Mouse (Mus musculus): ENCODE results near the gene Ltbp2.

The Ltbp2 gene

DNA sequence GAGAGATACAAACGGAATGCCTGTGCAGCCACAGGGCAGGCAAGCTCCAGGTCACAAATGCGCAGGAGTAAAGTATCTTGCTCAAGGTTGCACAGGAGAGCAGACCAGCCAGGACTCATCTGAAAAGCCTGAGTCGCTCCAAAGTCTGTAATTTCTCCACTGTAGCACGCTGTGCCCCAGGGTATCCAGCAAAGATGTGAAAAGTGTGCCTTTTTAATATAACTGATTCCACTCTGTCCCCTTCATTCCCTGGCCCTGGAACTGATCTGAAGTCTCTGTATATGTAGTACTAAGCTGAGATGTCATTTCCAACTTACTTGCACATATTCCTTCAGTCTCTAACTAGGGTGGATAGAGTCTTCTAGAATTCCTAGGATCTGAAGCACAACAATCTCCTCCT, 6.5 kb upstream of the Ltbp2 start:
- in situ Hi-C loops (cut with MboI; ENCODE audit: unreplicated experiment in 2 of 2), result loop anchor here in 1 of 2 experiments (5.0 kb wide), 1 partner anchor 235 kb away; no protein-coding TSS in a partner anchor

DNA sequence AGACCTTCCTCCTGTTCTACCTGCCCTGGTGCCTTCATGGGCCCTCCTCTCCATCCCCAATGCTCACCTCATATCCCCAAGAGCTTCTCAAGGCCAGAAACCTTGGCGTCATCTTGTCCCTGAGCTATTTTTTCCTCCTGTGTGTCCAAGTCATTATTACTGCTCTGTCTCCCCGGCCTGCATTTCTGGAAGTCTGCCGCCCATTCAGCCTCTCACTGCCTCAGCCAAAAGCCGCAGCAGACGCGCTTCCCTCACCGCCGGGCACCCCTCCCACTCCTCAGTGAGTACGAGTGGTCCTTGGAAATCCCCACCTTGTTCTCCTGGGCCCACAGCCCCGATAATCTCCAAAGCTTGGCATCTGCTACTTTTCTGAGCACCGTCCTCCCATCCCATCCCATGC, 3.8 kb upstream of the Ltbp2 start:
- in situ Hi-C loops (cut with MboI; ENCODE audit: unreplicated experiment in 2 of 2), result loop anchor here in 1 of 2 experiments (5.0 kb wide), 1 partner anchor 233 kb away; no protein-coding TSS in a partner anchor

DNA sequence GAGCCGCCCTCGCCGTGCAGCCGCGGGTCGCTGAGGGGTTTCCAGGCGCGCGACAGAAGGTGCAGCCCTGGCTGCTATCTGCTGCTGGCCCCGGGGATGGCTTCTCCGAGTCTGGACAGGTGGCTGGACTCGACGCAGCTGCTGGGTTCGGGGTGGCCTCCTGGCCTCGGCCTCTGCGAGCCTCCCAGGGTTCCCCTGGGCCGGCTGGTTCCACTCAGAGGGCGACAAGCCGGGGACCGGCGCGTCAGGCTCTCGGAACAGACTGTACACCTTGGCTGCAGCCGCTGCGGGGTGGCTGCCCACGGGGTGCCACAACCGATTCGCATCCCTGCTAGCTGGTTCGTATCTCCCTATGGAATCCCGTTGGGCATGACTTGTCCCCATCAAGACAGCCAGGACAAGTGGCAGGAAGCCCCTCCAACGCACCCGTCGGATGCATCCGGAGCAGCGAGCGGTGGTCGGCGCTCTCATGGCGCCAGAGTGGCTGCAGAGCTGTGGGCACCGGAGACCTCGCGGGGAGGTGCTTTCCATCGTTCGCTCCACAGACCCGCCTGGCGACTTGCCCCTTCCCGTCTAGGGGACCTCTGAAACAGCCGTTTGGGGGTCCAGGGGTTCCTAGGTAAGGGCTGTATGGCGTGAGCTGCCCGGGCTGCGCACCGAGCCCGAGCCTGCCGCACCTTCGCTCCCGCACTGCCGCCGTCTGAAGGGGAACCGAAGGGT, 411 bp downstream of the Ltbp2 start:
- in situ Hi-C loops (cut with MboI; ENCODE audit: unreplicated experiment in 2 of 2), result loop anchor here in 1 of 2 experiments (5.0 to 10.0 kb wide), 3 partner anchors 91 to 219 kb away; no protein-coding TSS in a partner anchor

DNA sequence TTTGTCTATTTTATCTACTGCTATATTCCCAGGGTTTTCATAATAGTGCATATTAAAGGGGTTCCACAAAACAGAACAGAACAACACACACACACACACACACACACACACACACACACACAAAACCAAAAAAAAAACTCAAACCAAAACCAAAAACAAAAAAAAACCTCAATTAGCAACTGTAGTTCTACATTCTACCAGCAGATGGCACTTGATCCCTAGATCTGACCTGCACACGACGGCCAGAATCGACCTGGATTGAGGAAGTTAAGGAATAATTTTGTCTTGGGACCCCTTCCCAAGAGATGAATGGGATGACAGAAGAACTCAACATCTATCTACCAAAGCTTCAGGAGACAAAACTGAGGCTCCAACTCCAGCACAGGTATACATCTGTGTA, 2.9 kb downstream of the Ltbp2 start:
- in situ Hi-C loops (cut with MboI; ENCODE audit: unreplicated experiment in 2 of 2), result loop anchor here (5.0 to 10.0 kb wide), 3 partner anchors 86 to 159 kb away; no protein-coding TSS in a partner anchor

DNA sequence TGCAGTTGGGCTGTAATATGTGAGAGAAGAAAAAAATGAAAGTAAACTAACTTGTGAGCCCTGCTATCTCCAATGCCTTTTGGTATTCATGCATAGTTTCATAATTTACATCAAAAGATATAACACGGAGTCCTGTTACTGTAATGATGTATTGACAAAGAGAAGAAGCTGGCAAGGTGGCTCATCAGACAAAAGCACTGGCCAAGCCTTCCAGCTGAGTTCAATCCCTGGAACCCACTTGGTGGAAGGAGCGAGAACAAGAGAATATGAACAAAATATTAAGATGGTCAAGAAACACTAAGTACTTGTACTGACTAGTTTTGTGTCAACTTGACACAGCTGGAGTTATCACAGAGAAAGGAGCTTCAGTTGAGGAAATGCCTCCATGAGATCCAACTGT, 4.0 kb downstream of the Ltbp2 start:
- in situ Hi-C loops (cut with MboI; ENCODE audit: unreplicated experiment in 2 of 2), result loop anchor here (5.0 to 10.0 kb wide), 3 partner anchors 85 to 160 kb away; no protein-coding TSS in a partner anchor

DNA sequence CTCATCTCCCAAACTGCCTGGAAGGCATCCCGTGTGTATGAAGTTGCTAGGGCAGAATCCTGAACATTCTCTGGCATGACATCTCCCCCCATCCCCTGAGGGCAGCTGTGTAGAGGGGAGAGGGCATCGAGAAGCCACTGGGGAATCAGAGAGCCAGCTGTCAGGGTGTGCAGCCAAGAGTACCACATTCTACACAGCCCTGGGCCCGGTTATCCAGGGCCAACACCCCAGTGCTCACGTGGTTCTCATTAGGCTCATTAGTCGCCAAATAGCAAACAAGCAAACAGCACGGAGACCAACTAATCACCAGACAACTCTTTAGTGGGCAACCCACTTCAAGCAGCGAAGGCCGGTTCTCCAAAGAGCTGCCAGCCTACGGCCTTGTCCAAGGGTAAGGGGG, 10.9 kb downstream of the Ltbp2 start:
- in situ Hi-C loops (cut with MboI; ENCODE audit: unreplicated experiment in 2 of 2), result no loop called here

DNA sequence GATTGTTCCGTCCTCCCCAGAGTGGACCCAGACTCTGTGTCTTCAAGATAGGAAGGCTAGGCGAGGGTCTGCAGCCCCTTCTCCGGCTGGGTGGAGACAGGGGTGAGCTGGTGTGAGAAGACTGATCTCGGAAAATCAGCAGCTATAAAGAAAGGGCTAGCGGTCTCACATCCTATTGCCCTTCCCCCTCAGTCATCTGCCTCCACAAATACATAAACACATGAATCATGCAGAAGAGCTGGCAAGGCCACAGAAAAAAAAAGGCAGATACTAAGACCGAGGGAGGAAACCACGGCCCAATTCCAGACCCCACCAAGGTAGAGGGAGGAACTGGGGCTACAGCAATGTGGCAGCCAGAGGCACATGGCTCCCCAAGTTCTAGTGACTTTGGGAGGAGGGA, 11.5 kb downstream of the Ltbp2 start:
- in situ Hi-C loops (cut with MboI; ENCODE audit: unreplicated experiment in 2 of 2), result no loop called here

DNA sequence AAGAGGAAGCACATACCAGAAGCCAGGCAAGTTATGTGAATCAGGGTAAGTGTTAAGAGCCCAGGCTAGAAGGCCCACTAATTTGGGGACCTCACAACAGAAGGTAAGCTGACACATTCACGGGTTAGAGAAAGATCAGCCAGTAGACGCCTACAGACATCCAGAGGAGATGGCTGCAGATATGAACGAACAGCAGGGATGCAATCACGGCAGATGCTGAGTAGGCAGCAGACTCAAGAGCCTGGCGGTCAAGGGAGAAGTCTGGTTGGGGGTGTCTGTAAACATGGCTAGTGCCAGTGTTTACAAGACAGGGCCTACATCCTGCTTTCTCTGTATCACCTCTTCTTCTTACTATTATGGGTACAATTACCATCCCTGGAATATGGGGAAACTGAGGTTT, 13.1 kb downstream of the Ltbp2 start:
- in situ Hi-C loops (cut with MboI; ENCODE audit: unreplicated experiment in 2 of 2), result no loop called here

DNA sequence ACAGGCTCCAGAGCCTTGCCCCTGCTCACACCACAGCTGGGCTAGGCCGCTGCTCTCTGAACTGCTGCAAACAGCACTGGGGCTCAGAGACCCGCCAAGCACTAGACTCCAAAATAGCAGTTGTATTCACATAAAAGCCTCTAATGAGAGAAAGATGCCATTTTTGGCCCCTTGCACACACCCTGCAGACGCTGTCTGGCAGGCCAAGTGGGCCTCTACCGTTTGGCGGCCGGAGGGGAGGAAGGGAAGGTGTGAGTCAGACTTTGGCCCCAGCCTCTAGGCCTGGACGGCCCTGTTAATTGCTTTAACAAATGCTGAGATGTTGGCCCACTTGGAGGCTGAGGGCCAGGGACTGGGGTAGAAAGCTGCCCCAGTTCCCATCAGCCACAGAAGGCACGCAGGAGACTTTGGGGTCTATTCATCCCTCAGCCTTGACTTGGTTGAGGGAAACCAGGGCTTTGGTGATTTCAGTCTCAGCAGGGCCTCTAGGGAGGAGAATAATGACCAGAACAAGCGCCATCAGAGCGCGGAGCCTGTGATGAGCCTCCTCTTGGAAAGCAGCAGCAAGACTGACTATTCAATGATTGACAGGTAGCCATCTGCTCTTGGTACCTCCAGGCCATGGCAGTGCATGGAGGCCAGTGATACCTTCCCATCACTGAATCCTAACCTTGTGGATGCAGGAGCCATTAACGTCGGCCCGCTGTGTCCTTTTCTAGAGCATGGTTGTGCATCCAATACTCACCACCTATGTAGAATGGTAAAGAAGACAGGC, 14.0 kb downstream of the Ltbp2 start:
- in situ Hi-C loops (cut with MboI; ENCODE audit: unreplicated experiment in 2 of 2), result no loop called here

DNA sequence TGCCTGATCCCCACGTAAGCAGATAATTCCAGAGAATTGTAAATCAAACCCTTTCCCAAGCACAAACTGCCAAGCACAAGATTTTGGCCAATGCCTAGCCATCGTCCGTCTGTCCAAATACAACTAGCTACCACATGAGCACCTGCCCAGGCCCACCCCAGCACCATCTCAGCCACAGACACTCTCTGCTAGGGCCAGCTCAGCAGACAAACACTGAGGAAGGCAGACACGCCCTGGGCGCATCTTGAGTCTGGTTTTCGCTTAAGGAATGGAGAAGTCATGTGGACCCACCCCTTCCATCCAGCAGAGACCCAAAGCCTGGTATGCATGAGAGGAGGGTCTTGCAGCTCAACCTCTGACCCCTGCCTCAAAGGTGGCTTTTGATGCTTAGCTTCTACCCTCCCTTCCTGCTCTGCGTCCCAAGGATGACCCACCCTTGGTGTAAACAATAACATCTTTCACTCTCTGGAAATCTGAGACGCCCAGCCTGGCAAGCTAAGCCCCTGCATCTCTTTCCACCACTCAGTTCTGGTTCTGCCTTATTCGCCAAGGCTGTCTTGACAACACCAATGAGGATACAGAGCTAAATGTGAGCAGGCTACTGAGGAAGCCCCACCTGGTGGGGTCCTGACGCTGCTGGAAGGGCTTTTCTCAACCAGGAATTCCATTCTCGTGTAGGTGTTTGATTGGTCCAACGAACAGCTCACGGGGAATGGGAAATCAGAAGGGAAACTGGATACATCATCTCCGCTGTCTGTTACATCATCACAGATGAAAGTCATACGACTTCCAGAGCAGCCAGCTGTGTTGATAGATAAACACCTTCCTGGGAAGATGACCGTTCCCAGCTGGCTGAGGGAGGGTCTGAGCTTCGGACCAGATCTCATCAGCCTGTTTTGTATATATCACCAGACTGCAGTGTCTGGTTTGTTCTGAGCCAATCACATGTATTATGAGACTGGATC, 17.9 kb downstream of the Ltbp2 start:
- in situ Hi-C loops (cut with MboI; ENCODE audit: unreplicated experiment in 2 of 2), result no loop called here

DNA sequence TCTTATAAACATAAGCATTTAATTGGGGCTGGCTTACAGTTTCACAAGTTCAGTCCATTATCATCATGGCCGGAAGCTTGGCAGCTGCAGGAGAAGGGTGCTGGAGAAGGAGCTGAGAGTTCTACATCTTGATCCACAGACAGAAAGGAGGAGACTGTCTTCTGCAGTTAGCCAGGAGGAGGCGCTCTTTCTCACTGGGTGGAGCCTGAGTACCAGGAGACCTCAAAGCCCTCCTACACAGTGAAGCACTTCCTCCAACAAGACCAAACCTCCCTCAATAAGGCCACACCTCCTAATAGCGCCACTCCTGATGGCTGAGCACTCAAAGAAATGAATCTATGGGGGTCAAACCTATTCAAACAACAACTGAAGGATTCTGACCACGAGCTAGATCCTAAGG, 18.6 kb downstream of the Ltbp2 start:
- in situ Hi-C loops (cut with MboI; ENCODE audit: unreplicated experiment in 2 of 2), result no loop called here

DNA sequence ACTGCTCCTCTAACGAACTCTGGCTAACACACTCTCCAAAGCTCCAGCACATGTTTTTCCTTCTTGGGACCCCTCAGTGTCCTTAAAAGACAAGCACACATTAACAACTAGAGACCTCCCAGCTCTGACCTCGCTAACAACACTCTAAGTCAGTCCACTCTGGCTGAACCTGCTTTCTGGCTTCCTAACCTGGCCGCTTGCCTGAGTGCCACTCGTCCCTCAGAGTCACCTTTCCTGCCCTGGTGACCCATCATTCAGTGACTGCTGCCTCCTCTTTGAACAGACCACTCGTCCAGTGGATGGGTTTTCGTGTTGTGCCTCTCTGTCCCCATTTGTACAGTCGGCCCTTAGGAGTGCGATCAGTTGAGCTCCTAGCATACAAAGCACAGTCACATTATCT, 19.8 kb downstream of the Ltbp2 start:
- in situ Hi-C loops (cut with MboI; ENCODE audit: unreplicated experiment in 2 of 2), result no loop called here

DNA sequence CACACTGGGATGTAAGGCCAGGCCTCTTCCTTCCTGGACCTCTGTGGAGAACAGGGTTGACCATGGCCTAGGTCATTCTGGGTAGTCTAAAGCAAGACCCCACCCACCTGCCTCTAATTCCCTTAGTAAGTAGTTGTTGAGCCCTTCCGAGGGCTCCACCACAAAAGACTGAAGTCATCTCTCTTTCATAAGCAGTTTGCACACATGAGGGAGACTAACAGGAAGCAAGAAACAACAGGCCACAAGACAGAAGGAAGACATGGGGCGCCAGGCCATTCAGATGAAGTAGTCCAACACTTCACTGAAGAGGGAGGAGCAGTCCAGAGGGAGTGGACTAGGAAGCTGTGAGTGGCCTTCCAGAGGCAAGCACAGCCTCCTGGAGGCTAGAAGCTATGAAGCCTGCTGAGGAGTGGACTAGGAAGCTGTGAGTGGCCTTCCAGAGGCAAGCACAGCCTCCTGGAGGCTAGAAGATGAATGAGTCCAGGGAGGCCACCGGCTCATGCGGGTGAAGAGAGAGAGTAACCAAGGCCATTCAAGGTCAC, 21.2 kb downstream of the Ltbp2 start:
- in situ Hi-C loops (cut with MboI; ENCODE audit: unreplicated experiment in 2 of 2), result no loop called here

DNA sequence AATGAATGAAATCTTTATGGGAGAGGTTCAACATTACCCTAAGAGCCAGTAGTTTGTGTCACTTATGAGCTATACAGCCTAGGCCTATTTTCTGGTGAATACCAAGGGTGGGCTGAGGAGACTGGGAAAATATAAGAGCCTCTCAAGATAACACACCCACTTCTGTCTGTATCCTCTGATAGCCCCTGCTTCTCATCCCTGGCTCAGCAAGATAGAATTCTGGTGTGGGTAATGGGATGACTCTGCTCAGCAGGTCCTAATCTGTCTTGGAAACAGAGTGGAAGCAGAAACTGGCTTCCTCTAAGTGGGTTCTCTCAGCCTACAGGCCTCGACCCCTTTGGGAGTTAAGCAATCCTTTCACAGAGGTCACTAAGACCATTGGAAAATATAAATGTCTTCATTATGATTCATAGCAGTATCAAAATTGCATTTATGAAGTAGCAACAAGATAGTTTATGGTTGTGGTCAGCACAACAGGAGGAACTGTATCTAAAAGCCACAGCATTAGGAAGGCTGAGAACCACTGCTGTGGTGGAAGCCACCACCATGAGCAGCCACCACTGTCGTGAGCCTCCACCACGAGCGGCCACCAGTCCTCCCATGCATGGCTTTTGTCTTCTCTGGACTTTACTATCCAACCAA, 21.8 kb downstream of the Ltbp2 start:
- in situ Hi-C loops (cut with MboI; ENCODE audit: unreplicated experiment in 2 of 2), result no loop called here

DNA sequence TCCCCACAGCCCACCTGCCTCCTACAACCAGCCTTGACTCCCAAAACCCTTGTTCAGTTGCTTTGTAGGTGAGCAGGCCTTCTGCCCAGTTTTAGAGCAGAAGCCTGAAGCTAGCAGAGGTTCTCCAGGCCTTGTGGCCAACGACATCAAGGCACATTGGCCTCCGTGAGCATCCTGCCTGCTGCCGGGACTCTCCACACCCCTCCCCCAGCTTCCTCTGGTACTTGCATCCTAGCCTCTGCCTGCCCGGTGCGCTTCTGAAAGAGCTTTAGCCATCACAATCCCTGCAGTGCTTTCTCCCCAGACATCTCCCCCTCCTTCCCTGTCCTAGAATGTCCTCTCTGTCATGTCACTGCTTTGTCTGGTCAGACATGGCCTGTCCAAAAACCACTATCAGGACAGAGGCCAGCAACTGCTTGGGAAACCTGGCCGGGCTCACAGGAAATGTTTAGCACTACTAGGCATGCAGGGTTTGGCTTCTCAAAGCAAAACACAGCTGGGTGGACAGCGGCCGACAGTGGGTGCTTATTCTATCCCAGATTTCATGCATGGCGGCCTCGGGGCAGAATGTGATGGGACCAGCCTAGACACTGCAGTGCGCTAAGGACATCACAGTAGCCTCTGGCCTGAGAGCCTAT, 24.8 kb downstream of the Ltbp2 start:
- in situ Hi-C loops (cut with MboI; ENCODE audit: unreplicated experiment in 2 of 2), result no loop called here

DNA sequence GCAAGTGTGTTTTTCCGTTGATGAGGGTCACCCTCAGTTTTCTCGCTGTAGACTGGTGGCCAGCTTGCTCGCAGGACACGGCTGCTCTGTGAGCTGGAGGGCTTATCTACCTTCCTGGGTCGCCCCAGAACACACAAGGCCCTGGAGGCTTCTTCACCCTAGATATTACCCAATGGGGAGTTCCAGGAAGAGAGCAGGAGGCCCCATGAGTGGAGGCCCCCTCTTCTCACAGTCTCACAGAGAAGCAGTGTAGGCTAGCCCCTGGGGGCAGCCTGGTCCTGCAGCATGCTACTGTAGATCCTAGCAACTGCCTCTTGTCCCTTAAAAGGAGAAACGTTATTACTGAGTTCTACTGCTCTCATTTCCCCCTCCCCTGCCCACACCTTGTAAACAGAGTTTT, 28.4 kb downstream of the Ltbp2 start:
- in situ Hi-C loops (cut with MboI; ENCODE audit: unreplicated experiment in 2 of 2), result no loop called here

DNA sequence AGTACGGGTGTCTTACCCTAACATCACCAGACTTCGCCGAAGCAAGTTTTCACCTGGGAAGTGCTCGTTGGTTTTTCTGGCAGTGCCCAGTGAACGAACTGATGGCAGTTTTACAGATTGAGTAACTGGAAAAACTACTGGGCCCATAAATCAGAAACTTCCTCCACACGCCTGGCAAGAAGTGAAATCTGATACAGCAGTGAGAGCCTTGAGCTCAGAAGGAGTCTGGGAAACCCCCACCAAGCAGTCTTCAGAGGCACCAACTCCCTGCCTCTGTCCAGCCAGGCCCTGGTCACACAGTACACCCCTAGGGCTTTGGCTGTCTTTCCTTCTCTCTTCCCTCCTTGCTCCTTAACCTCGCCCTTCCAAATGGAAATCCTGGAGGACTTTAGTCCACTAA, 28.9 kb downstream of the Ltbp2 start:
- in situ Hi-C loops (cut with MboI; ENCODE audit: unreplicated experiment in 2 of 2), result no loop called here

DNA sequence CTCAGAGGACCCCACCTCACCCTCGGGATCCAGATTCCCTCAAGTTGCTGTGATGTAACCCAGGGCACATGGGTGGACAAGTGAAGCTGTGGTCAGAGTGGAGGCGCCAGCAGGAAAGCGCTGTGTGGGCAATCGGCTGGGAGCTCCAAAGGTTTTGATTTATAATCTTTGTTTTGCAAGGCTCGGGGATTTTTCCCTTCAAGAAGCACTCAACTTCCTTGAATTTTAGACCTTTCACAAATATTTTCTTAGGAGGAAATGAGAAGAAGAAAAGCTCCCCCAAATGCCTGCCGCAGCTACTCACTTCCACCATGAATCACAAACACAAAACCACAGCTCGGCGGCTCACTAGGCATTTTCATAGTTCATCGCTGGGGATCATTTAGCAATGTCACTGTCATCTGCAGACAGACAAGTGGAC, 29.7 kb downstream of the Ltbp2 start:
- in situ Hi-C loops (cut with MboI; ENCODE audit: unreplicated experiment in 2 of 2), result no loop called here

DNA sequence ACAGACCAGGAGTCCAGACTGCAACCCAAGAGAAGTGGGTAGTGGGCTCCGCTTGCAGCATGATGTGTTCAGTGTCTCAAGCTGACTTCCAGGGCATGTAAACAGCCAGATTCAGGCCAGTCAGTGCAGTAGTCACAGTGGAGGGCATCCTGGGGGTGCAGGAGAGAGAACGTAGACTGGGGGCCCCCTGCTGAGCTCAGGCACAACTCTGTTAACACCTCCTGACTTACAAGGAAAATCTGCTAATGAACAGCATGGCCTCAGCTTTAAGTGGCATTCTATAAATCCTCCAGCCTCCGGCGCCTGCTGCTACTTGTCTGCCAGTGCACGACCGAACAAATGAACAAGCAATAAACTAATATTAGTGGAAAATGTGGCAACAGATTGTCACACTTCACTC, 33.6 kb downstream of the Ltbp2 start:
- in situ Hi-C loops (cut with MboI; ENCODE audit: unreplicated experiment in 2 of 2), result loop anchor here in 1 of 2 experiments (5.0 kb wide), 1 partner anchor 45 kb away; no protein-coding TSS in a partner anchor

Measured in v-Abl transformed pro-B cells (cell line).